Mouse (Mus musculus): ENCODE results near the gene Supt5. TPM values are rescaled to one million over a fixed set of nuclear protein-coding genes. Genes with fewer than 3 reads are reported as not detected.
A peak's percentile ranks its signal among the peaks of the same experiment; 100 is the strongest.

Supt5 gene
- polyA plus RNA-seq, 1 experiment = 245 TPM

DNA sequence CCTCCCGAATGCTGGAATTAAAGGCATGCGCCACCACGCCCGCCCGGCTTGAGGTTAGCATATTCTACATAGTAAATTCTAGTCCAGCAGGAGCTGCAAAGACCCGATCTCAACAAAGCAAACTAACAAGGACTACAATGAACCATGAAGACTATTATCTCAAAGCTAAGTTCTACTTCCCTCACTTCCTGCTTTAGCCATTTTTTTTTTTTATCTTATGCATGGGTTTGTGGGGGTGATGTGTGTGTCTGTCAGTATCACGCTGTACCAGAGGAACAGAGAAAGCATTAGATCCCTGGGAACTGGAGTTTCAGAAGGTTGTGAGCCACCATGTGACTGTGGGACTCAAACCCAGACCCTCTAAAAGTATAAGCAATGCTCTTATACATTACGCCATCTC, 13.3 kb downstream of the Supt5 start:
- no peak overlapping the region for H3K27ac ChIP-seq (ENCODE audit: control insufficient read depth, insufficient read depth, low read length)
- DNase-seq = no peak
- no peaks in the 10 kb centered on the region for H3K27me3 ChIP-seq (ENCODE audit: control insufficient read depth, insufficient read depth, low read length)
- TF ChIP-seq CTCF (IDR thresholded peaks at IDR 0.05; ENCODE audit: borderline replicate concordance, control insufficient read depth, extremely low read depth, insufficient read depth, low read length, poor library complexity) (no peak), POLR2A (IDR thresholded peaks at IDR 0.05; ENCODE audit: control insufficient read depth, extremely low read depth, insufficient read depth, low read length, poor library complexity) (no peak)
- no peaks in the 10 kb centered on the region for H3K4me1 ChIP-seq (replicated peaks; ENCODE audit: control insufficient read depth, insufficient read depth, low read length)
- H3K36me3 ChIP-seq (ENCODE audit: control insufficient read depth, insufficient read depth, low read length) = peaks cover 94% of the 10 kb centered on the region
- 97% methylated on average over 8 of the region's 8 CpGs for WGBS
- H3K4me3 ChIP-seq (ENCODE audit: control insufficient read depth, insufficient read depth, low read length) = no peak overlapping the region

DNA sequence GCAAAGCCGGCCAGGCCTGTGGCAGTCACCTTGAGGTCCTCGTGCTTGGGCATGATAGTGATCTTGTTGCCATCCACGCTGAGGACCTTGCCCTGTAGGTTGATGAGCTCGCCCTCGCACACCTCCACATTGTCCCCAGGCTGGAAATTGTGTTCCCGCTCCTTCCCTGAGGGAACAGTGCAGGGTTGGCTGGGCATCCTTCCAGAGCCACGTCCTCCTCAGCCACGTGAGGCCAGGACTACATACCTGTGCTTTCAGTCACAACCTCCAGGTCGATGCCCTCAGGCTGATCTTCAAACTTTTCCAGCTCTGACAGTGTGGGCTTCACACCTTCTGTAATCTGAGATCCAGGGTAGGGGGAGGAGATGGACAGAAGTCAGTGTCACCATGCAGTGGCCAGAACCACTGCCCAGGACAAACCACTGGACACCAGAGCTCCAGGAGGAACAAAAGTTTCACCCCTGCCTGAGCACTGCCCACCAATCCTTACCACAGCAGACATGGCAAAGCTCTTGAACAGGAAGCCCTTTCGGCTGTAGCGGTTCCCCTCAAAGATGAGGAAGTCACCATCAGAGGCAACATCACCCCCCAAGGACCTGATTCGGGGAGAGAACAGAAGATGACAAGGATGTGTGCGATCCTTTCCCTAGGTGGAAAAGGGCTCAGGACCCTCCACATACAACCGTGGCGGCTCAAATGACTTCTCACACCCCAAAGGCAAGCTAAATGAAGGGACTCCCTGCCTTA, 16.4 kb downstream of the Supt5 start:
- no peak for DNase-seq
- no peak for TF ChIP-seq POLR2A (IDR thresholded peaks at IDR 0.05; ENCODE audit: control insufficient read depth, extremely low read depth, insufficient read depth, low read length, poor library complexity)
- Histone ChIP-seq H3K27me3 (ENCODE audit: control insufficient read depth, insufficient read depth, low read length) (no peaks in the 10 kb centered on the region), H3K4me1 (replicated peaks; ENCODE audit: control insufficient read depth, insufficient read depth, low read length) (no peaks in the 10 kb centered on the region), H3K4me3 (ENCODE audit: control insufficient read depth, insufficient read depth, low read length) (no peak overlapping the region), H3K27ac (ENCODE audit: control insufficient read depth, insufficient read depth, low read length) (no peak overlapping the region), H3K36me3 (ENCODE audit: control insufficient read depth, insufficient read depth, low read length) (peaks cover 96% of the 10 kb centered on the region)
- WGBS = 68% methylated on average over 15 of the region's 15 CpGs

DNA sequence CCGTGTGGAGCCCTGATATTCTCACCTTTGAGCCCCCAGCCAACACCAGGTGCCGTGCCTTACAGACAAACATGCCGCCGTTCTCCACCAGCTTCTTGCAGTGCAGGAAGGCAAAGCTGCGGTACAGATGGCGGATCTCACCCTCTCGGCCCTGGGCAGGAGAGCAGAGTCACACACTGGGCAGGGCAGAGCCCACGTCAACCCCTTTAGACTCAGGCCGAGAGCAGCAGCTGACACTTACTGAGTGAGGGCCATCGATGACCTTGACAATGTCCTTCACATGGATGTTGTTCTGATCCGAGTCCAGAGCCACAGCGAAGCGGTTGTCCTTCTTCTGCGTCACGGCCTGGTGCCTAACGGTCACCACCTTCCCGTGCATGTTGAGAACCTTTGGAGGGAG, 19.8 kb downstream of the Supt5 start:
- Histone ChIP-seq H3K27me3 (ENCODE audit: control insufficient read depth, insufficient read depth, low read length) (no peaks in the 10 kb centered on the region), H3K4me1 (replicated peaks; ENCODE audit: control insufficient read depth, insufficient read depth, low read length) (no peaks in the 10 kb centered on the region), H3K4me3 (ENCODE audit: control insufficient read depth, insufficient read depth, low read length) (no peak overlapping the region), H3K27ac (ENCODE audit: control insufficient read depth, insufficient read depth, low read length) (no peak overlapping the region), H3K36me3 (ENCODE audit: control insufficient read depth, insufficient read depth, low read length) (peaks cover 90% of the 10 kb centered on the region)
- TF ChIP-seq POLR2A (IDR thresholded peaks at IDR 0.05; ENCODE audit: control insufficient read depth, extremely low read depth, insufficient read depth, low read length, poor library complexity) (no peak), CTCF (IDR thresholded peaks at IDR 0.05; ENCODE audit: borderline replicate concordance, control insufficient read depth, extremely low read depth, insufficient read depth, low read length, poor library complexity) (no peak)
- no peak for DNase-seq
- 97% methylated on average over 17 of the region's 17 CpGs for WGBS

GRCm38 (mm10) chr7:28318036-28318435, 20.5 kb downstream of the Supt5 start:
- no peak overlapping the region for H3K4me3 ChIP-seq (ENCODE audit: control insufficient read depth, insufficient read depth, low read length)
- H3K27ac ChIP-seq (ENCODE audit: control insufficient read depth, insufficient read depth, low read length) = no peak overlapping the region
- H3K27me3 ChIP-seq (ENCODE audit: control insufficient read depth, insufficient read depth, low read length) = no peaks in the 10 kb centered on the region
- WGBS = 92% methylated on average over 3 of the region's 3 CpGs
- no peaks in the 10 kb centered on the region for H3K4me1 ChIP-seq (replicated peaks; ENCODE audit: control insufficient read depth, insufficient read depth, low read length)
- no peak for DNase-seq
- TF ChIP-seq CTCF (IDR thresholded peaks at IDR 0.05; ENCODE audit: borderline replicate concordance, control insufficient read depth, extremely low read depth, insufficient read depth, low read length, poor library complexity) (no peak), POLR2A (IDR thresholded peaks at IDR 0.05; ENCODE audit: control insufficient read depth, extremely low read depth, insufficient read depth, low read length, poor library complexity) (no peak)
- H3K36me3 ChIP-seq (ENCODE audit: control insufficient read depth, insufficient read depth, low read length) = peaks cover 83% of the 10 kb centered on the region

DNA sequence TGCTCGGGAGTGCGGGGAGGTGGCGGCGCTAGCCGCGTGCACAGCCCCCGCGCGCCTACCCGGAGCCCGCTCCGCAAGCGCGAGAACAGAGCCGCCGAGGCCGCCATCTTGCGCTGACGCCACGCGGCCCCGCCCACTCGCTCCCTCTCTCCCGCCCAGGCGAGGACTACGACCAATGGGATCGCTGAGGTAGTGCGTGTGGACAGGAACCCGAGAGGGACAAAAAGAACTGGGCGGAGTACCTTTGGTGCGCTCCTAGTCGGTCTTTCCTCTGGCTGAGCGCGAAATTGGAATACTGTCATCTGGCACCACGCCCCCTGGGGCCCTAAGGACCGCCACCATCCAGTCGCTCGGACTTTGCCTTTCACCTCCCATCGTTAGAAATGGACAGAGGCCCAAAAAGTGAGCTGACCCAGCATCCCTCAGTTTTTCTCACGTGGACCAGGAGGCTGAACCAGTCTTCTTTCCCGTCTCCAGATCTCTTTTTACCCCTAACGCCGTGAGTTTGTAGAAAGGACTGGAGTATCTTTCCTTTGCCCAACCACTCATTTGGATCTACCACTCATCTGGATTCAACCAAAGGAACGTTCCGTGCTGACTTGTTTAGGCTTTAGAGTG, 26.5 kb downstream of the Supt5 start, which contains the start of gene Timm50:
TSS of gene Timm50 (minus strand) at position 147 of the 618 bp plus-strand sequence.
- peak; percentile 98 for DNase-seq
- Histone ChIP-seq H3K27ac (ENCODE audit: control insufficient read depth, insufficient read depth, low read length) (no peak within 1 kb of the TSS), H3K4me1 (replicated peaks; ENCODE audit: control insufficient read depth, insufficient read depth, low read length) (peaks cover 7% of the 10 kb centered on the region), H3K36me3 (ENCODE audit: control insufficient read depth, insufficient read depth, low read length) (peaks cover 30% of the 10 kb centered on the region), H3K4me3 (ENCODE audit: control insufficient read depth, insufficient read depth, low read length) (peak within 1 kb of the TSS; percentile 69), H3K27me3 (ENCODE audit: control insufficient read depth, insufficient read depth, low read length) (no peaks in the 10 kb centered on the region)
- 1% methylated on average over 45 of the region's 45 CpGs for WGBS
- 0 out of 2 replicates have a peak, but pooled peaks have one; percentile 45 for TF ChIP-seq CTCF (IDR thresholded peaks at IDR 0.05; ENCODE audit: borderline replicate concordance, control insufficient read depth, extremely low read depth, insufficient read depth, low read length, poor library complexity)
- TF ChIP-seq POLR2A (IDR thresholded peaks at IDR 0.05; ENCODE audit: control insufficient read depth, extremely low read depth, insufficient read depth, low read length, poor library complexity) = peak; percentile 73; the same call in 1 of the 2 replicates

- Histone ChIP-seq H3K27me3 (ENCODE audit: control insufficient read depth, insufficient read depth, low read length) (no peaks in the 10 kb centered on the region), H3K4me1 (replicated peaks; ENCODE audit: control insufficient read depth, insufficient read depth, low read length) (peaks cover 7% of the 10 kb centered on the region), H3K36me3 (ENCODE audit: control insufficient read depth, insufficient read depth, low read length) (peaks cover 29% of the 10 kb centered on the region), H3K27ac (ENCODE audit: control insufficient read depth, insufficient read depth, low read length) (no peak overlapping the region), H3K4me3 (ENCODE audit: control insufficient read depth, insufficient read depth, low read length) (peak overlapping the region; percentile 69)
- no peak for TF ChIP-seq POLR2A (IDR thresholded peaks at IDR 0.05; ENCODE audit: control insufficient read depth, extremely low read depth, insufficient read depth, low read length, poor library complexity)
- no peak for TF ChIP-seq CTCF (IDR thresholded peaks at IDR 0.05; ENCODE audit: borderline replicate concordance, control insufficient read depth, extremely low read depth, insufficient read depth, low read length, poor library complexity)
- WGBS = 6% methylated on average over 35 of the region's 35 CpGs
- no peak for DNase-seq
These were observed 27.2 kb downstream of the Supt5 start for GRCm38 (mm10) chr7:28311151-28311925.

Measured in thymus, adult 2 months (tissue).